Mouse (Mus musculus): Measurements from ENCODE around the gene Poln. TPM values are rescaled to one million over a fixed set of nuclear protein-coding genes. Genes with fewer than 3 reads are reported as not detected.

Gene Poln
- polyA plus RNA-seq, 1 experiment, result 0.61 TPM

GRCm38 (mm10) chr5:34201396-34201795 is 32.1 kb upstream of the Poln start:
- H3K4me1 ChIP-seq (ENCODE audit: control insufficient read depth, insufficient read depth, low read length), result no peaks in the 10 kb centered on the region

GRCm38 (mm10) chr5:34198615-34199014 is 29.4 kb upstream of the Poln start:
- H3K4me3 ChIP-seq (ENCODE audit: insufficient read depth, low read length), result no peak overlapping the region
- H3K4me1 ChIP-seq (ENCODE audit: control insufficient read depth, insufficient read depth, low read length), result no peaks in the 10 kb centered on the region
- no peak overlapping the region for H3K27ac ChIP-seq (ENCODE audit: insufficient read depth, low read length)
- TF ChIP-seq CTCF (IDR thresholded peaks at IDR 0.05; ENCODE audit: borderline replicate concordance, insufficient read depth, low read length), result no peak
- TF ChIP-seq POLR2A (IDR thresholded peaks at IDR 0.05; ENCODE audit: low read depth, low read length), result no peak

More at GRCm38 (mm10) chr5:34201396-34201795, 32.1 kb upstream of the Poln start:
- TF ChIP-seq CTCF (IDR thresholded peaks at IDR 0.05; ENCODE audit: borderline replicate concordance, insufficient read depth, low read length) (no peak), POLR2A (IDR thresholded peaks at IDR 0.05; ENCODE audit: low read depth, low read length) (no peak)
- H3K4me3 ChIP-seq (ENCODE audit: insufficient read depth, low read length), result no peak overlapping the region
- no peak overlapping the region for H3K27ac ChIP-seq (ENCODE audit: insufficient read depth, low read length)

DNA sequence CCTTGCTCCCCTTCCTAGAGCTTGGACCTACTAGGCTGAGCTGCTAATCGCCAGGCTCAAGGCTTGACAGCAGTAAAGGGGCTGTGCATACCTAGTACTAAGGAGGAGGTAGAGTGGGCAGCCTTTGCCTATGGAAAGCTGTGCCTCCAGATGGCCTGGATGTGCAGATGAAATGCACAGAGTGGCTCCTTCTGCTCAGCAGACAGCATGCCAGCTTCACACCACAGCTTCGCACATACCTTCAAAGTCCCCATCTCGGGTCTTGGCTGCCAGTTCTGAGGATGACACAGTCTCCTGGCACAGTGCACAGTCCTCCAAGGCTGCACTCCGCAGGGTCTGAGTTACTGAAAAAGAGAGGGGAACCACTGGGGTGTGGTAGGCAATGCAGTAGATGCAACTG is 28.0 kb upstream of the Poln start:
- Histone ChIP-seq H3K4me3 (ENCODE audit: insufficient read depth, low read length) (no peak overlapping the region), H3K4me1 (ENCODE audit: control insufficient read depth, insufficient read depth, low read length) (no peaks in the 10 kb centered on the region), H3K27ac (ENCODE audit: insufficient read depth, low read length) (no peak overlapping the region)
- TF ChIP-seq CTCF (IDR thresholded peaks at IDR 0.05; ENCODE audit: borderline replicate concordance, insufficient read depth, low read length), result no peak
- TF ChIP-seq POLR2A (IDR thresholded peaks at IDR 0.05; ENCODE audit: low read depth, low read length), result no peak

DNA sequence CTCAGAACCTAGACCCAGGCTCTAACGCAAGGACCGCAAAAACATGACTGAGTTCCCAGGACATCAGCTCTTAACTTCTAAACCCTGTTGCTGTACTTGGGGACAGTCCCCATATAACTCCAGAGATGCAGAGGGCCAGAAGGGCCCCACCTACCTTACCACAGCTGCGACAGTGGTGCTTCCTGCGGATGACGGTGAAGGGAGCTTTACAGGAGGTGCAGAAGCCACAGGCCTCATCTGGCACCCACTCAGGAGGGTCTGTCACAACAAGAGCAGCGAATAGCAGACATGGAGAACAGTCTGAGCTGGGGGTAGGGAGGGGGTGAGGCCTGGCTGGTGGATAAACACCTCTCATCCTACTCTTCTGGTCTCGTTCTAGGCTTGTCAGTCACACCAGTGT is 27.2 kb upstream of the Poln start:
- no peak overlapping the region for H3K27ac ChIP-seq (ENCODE audit: insufficient read depth, low read length)
- no peak for TF ChIP-seq POLR2A (IDR thresholded peaks at IDR 0.05; ENCODE audit: low read depth, low read length)
- no peak for TF ChIP-seq CTCF (IDR thresholded peaks at IDR 0.05; ENCODE audit: borderline replicate concordance, insufficient read depth, low read length)
- H3K4me1 ChIP-seq (ENCODE audit: control insufficient read depth, insufficient read depth, low read length), result no peaks in the 10 kb centered on the region
- no peak overlapping the region for H3K4me3 ChIP-seq (ENCODE audit: insufficient read depth, low read length)

DNA sequence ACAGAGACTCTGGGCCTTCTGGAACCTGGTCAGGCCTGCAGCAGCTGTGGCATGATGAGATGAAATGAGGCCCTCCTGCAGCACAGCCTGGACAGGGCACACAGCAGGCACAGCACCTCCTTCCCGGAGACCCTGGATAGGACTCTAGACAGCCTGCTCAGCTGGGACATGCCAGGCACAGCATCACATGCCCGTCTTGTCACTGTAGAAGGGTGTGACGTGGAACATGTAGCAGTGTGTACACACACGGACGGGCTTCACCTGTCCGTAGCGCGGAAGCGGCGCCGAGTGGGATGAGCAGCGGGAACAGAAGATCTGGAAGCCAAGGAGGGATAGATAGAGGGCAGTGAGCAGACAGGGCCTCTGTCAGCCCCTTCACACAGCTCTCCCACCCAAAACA is 26.5 kb upstream of the Poln start:
- H3K4me3 ChIP-seq (ENCODE audit: insufficient read depth, low read length), result no peak overlapping the region
- no peak overlapping the region for H3K27ac ChIP-seq (ENCODE audit: insufficient read depth, low read length)
- no peaks in the 10 kb centered on the region for H3K4me1 ChIP-seq (ENCODE audit: control insufficient read depth, insufficient read depth, low read length)
- TF ChIP-seq CTCF (IDR thresholded peaks at IDR 0.05; ENCODE audit: borderline replicate concordance, insufficient read depth, low read length) (no peak), POLR2A (IDR thresholded peaks at IDR 0.05; ENCODE audit: low read depth, low read length) (no peak)

- no peak for TF ChIP-seq POLR2A (IDR thresholded peaks at IDR 0.05; ENCODE audit: low read depth, low read length)
- TF ChIP-seq CTCF (IDR thresholded peaks at IDR 0.05; ENCODE audit: borderline replicate concordance, insufficient read depth, low read length), result no peak
Measured at GRCm38 (mm10) chr5:34194975-34195662, 25.9 kb upstream of the Poln start.

GRCm38 (mm10) chr5:34194426-34194825 is 25.2 kb upstream of the Poln start:
- Histone ChIP-seq H3K27ac (ENCODE audit: insufficient read depth, low read length) (no peak overlapping the region), H3K4me1 (ENCODE audit: control insufficient read depth, insufficient read depth, low read length) (no peaks in the 10 kb centered on the region), H3K4me3 (ENCODE audit: insufficient read depth, low read length) (no peak overlapping the region)
- TF ChIP-seq CTCF (IDR thresholded peaks at IDR 0.05; ENCODE audit: borderline replicate concordance, insufficient read depth, low read length) (no peak), POLR2A (IDR thresholded peaks at IDR 0.05; ENCODE audit: low read depth, low read length) (no peak)

More at GRCm38 (mm10) chr5:34194975-34195662, 25.9 kb upstream of the Poln start:
- H3K4me1 ChIP-seq (ENCODE audit: control insufficient read depth, insufficient read depth, low read length), result no peaks in the 10 kb centered on the region
- H3K27ac ChIP-seq (ENCODE audit: insufficient read depth, low read length), result no peak overlapping the region
- H3K4me3 ChIP-seq (ENCODE audit: insufficient read depth, low read length), result no peak overlapping the region

DNA sequence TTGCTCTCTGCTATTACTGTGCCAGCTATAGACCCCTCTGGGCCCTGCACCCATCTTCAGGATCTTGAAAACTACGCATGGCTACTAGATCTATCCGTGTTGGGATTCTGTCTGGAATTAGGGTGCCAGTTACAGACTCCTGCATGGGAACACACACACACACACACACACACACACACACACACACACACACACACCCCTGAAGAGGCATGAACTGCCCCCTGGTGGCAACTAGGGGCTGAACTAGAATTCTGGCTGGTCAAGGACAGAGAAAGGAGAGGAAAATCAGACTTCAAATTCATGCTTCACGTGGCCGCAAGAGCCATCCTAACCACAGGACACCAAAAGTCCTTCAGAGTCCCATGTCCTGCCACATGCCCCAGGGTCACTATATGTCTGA is 22.6 kb upstream of the Poln start:
- Histone ChIP-seq H3K4me1 (ENCODE audit: control insufficient read depth, insufficient read depth, low read length) (0 out of 2 replicates have a peak, but pooled peaks cover 3% of the 10 kb centered on the region), H3K27ac (ENCODE audit: insufficient read depth, low read length) (no peak overlapping the region), H3K4me3 (ENCODE audit: insufficient read depth, low read length) (no peak overlapping the region)
- no peak for TF ChIP-seq CTCF (IDR thresholded peaks at IDR 0.05; ENCODE audit: borderline replicate concordance, insufficient read depth, low read length)
- TF ChIP-seq POLR2A (IDR thresholded peaks at IDR 0.05; ENCODE audit: low read depth, low read length), result no peak

DNA sequence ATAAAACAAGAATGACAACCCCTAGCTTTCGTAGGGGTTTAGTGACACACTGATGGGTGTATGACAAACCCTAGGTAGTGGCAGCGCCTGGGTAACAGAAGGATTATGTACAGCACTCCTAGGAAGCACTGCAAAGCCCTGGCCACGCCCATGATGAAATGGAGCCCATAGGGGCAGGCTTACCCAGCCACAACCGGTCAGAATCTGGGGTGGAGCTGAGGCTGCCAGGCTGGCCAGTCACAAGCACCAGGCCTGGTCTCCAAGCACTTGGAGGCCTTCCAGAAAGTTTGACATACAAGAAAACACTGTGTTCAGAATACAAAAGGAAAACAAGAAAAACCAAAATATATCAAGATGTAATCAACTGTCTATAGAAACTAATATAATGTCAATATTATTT is 21.8 kb upstream of the Poln start:
- no peak overlapping the region for H3K4me3 ChIP-seq (ENCODE audit: insufficient read depth, low read length)
- TF ChIP-seq POLR2A (IDR thresholded peaks at IDR 0.05; ENCODE audit: low read depth, low read length) (no peak), CTCF (IDR thresholded peaks at IDR 0.05; ENCODE audit: borderline replicate concordance, insufficient read depth, low read length) (no peak)
- H3K27ac ChIP-seq (ENCODE audit: insufficient read depth, low read length), result no peak overlapping the region
- H3K4me1 ChIP-seq (ENCODE audit: control insufficient read depth, insufficient read depth, low read length), result 0 out of 2 replicates have a peak, but pooled peaks cover 3% of the 10 kb centered on the region

GRCm38 (mm10) chr5:34189521-34189920 is 20.3 kb upstream of the Poln start:
- H3K27ac ChIP-seq (ENCODE audit: insufficient read depth, low read length), result no peak overlapping the region
- no peak overlapping the region for H3K4me3 ChIP-seq (ENCODE audit: insufficient read depth, low read length)
- 0 out of 2 replicates have a peak, but pooled peaks cover 3% of the 10 kb centered on the region for H3K4me1 ChIP-seq (ENCODE audit: control insufficient read depth, insufficient read depth, low read length)
- TF ChIP-seq POLR2A (IDR thresholded peaks at IDR 0.05; ENCODE audit: low read depth, low read length) (no peak), CTCF (IDR thresholded peaks at IDR 0.05; ENCODE audit: borderline replicate concordance, insufficient read depth, low read length) (no peak)
